Mouse (Mus musculus) heart, postnatal 36 days (tissue): ENCODE results near the gene Hspa1a. TPM values are rescaled to one million over a fixed set of nuclear protein-coding genes. Genes with fewer than 3 reads are reported as not detected.
"Not testable (repeated sequence)": the region's sequence is repeated elsewhere in the genome, so short reads cannot be mapped to it uniquely, and the experiment has no call there.

Experiments used
- DNase-seq, 2 experiments: peaks; one replicate each; pipeline ENCODE4 v3.0.0; 2021 to 2022
- intact Hi-C: fragments of 180-260 bp; cut with DNase I; formaldehyde crosslinking; loops from one replicate; pipeline ENCODE4 v1.15.1; 2025
- total RNA-seq, 2 experiments: library from RNA; stranded (reverse); gene quantifications; 2 replicates each; pipeline ENCODE4 v1.2.3; 2021

Hspa1a gene
- total RNA-seq, 2 experiments from 2014 or later, result 4.2 to 4.6 TPM

- intact Hi-C loops, result no loop called here
- DNase-seq, result no peak
These were observed 3.9 kb upstream of the Hspa1a start for GRCm38 (mm10) chr17:34975581-34976492.

GRCm38 (mm10) chr17:34971694-34972068 lies 275 bp downstream of the Hspa1a start:
- DNase-seq, intact Hi-C loops: not testable (repeated sequence)

GRCm38 (mm10) chr17:34970850-34971249 lies 1.1 kb downstream of the Hspa1a start:
- intact Hi-C loops, DNase-seq: not testable (repeated sequence)

- intact Hi-C loops, DNase-seq: not testable (repeated sequence)
These were observed 2.1 kb downstream of the Hspa1a start, which contains the start of gene Gm20481 for GRCm38 (mm10) chr17:34969822-34970221. Gene Gm20481, plus strand, starts transcription at chr17:34969912.

GRCm38 (mm10) chr17:34965627-34966026 lies 6.3 kb downstream of the Hspa1a start:
- no peak for DNase-seq

GRCm38 (mm10) chr17:34964640-34965049 lies 7.3 kb downstream of the Hspa1a start:
- no peak for DNase-seq
- intact Hi-C loops, result no loop called here

More at GRCm38 (mm10) chr17:34965627-34966026, 6.3 kb downstream of the Hspa1a start:
- intact Hi-C loops, result no loop called here

GRCm38 (mm10) chr17:34962841-34963240 lies 9.1 kb downstream of the Hspa1a start:
- DNase-seq, result no peak
- intact Hi-C loops, result no loop called here

GRCm38 (mm10) chr17:34962125-34962524 lies 9.8 kb downstream of the Hspa1a start:
- DNase-seq, result no peak
- intact Hi-C loops, result no loop called here

GRCm38 (mm10) chr17:34960702-34961493 lies 11.1 kb downstream of the Hspa1a start:
- intact Hi-C loops, result no loop called here
- no peak for DNase-seq

GRCm38 (mm10) chr17:34959881-34960515 lies 12.0 kb downstream of the Hspa1a start:
- intact Hi-C loops, result no loop called here
- DNase-seq, result peak in 1 of 2 experiments; percentile 54

- intact Hi-C loops, result not testable (repeated sequence)
- DNase-seq, result peak; percentile 94
These were observed 12.7 kb downstream of the Hspa1a start, which contains the start of gene Hspa1b for GRCm38 (mm10) chr17:34959130-34959778. Gene Hspa1b, minus strand, starts transcription at chr17:34959238.

GRCm38 (mm10) chr17:34958734-34959129 lies 13.2 kb downstream of the Hspa1a start:
- DNase-seq, intact Hi-C loops: not testable (repeated sequence)

GRCm38 (mm10) chr17:34957966-34958365 lies 14.0 kb downstream of the Hspa1a start:
- DNase-seq, intact Hi-C loops: not testable (repeated sequence)

- DNase-seq, intact Hi-C loops: not testable (repeated sequence)
These were observed 14.7 kb downstream of the Hspa1a start for GRCm38 (mm10) chr17:34957291-34957690.

- intact Hi-C loops, result no loop called here
- no peak for DNase-seq
These were observed 15.6 kb downstream of the Hspa1a start for GRCm38 (mm10) chr17:34956340-34956739.

GRCm38 (mm10) chr17:34955884-34956283 lies 16.1 kb downstream of the Hspa1a start:
- no peak for DNase-seq
- intact Hi-C loops, result loop anchor here (1.0 kb wide), 1 partner anchor 22 kb away; no protein-coding TSS in a partner anchor

GRCm38 (mm10) chr17:34954831-34955230 lies 17.1 kb downstream of the Hspa1a start:
- DNase-seq, result no peak
- intact Hi-C loops, result loop anchor here (1.0 kb wide), 1 partner anchor 23 kb away; no protein-coding TSS in a partner anchor

- no peak for DNase-seq
- intact Hi-C loops, result no loop called here
These were observed 18.1 kb downstream of the Hspa1a start for GRCm38 (mm10) chr17:34953904-34954303.

- intact Hi-C loops, result no loop called here
- DNase-seq, result no peak
These were observed 18.7 kb downstream of the Hspa1a start for GRCm38 (mm10) chr17:34953258-34953657.
